Mouse (Mus musculus): Measurements from ENCODE around the gene Naa30. TPM values are rescaled to one million over a fixed set of nuclear protein-coding genes. Genes with fewer than 3 reads are reported as not detected.
A peak's percentile ranks its signal among the peaks of the same experiment; 100 is the strongest.

Gene Naa30
- total RNA-seq (2012; rRNA removed), result 15.9 and 16.4 TPM in 2 replicates
- 10 to 100 TPM; 18.7 to 32.6 TPM for polyA plus RNA-seq (2012; ENCODE audit: insufficient read depth in 1 of 2, insufficient read length in 2 of 2, low read depth in 1 of 2, low replicate concordance in 2 of 2, missing spikeins in 1 of 2)

- Histone ChIP-seq H3K4me3 (ENCODE audit: control insufficient read depth in 1 of 2, insufficient read depth in 1 of 2, low read depth in 2 of 2, low read length in 2 of 2) (peak within 1 kb of the TSS; percentile 97), H3K79me2 (ENCODE audit: control insufficient read depth, insufficient read depth, low read length, poor library complexity) (peaks cover 28% of the 10 kb centered on the region), H3K27ac (ENCODE audit: control insufficient read depth, low read depth, low read length) (peak within 1 kb of the TSS; percentile 48), H3K9ac (ENCODE audit: control insufficient read depth, low read depth, low read length, poor library complexity, severe bottlenecking) (peak within 1 kb of the TSS; percentile 88), H3K4me1 (ENCODE audit: control insufficient read depth in 1 of 2, insufficient read depth in 2 of 2, low read length in 2 of 2) (peaks cover 12 to 15% of the 10 kb centered on the region in 2 experiments), H3K36me3 (ENCODE audit: control insufficient read depth in 1 of 2, insufficient read depth in 2 of 2, low read length in 2 of 2) (peaks cover 9 to 25% of the 10 kb centered on the region in 2 experiments), H3K9me3 (replicated peaks; ENCODE audit: insufficient read depth, low read length) (no peaks in the 10 kb centered on the region), H3K27me3 (ENCODE audit: control insufficient read depth in 1 of 2, insufficient read depth in 2 of 2, low read length in 2 of 2) (no peaks in the 10 kb centered on the region)
- TF ChIP-seq ZMIZ1 (IDR thresholded peaks at IDR 0.05; ENCODE audit: low read depth, low read length), result peak; percentile 70
- TF ChIP-seq USF1 (IDR thresholded peaks at IDR 0.05; ENCODE audit: low read depth, low read length), result peak; percentile 65
- TF ChIP-seq JUND (IDR thresholded peaks at IDR 0.05; ENCODE audit: low read depth, low read length), result no peak
- TF ChIP-seq HCFC1 (IDR thresholded peaks at IDR 0.05; ENCODE audit: low read depth, low read length), result peak; percentile 86
- 0 out of 2 replicates have a peak, but pooled peaks have one; percentile 41 for TF ChIP-seq TBP (IDR thresholded peaks at IDR 0.05; ENCODE audit: low read depth, low read length)
- TF ChIP-seq POLR2AphosphoS5 (IDR thresholded peaks at IDR 0.05; ENCODE audit: borderline replicate concordance, low read depth, low read length), result no peak
- TF ChIP-seq GATA1 (IDR thresholded peaks at IDR 0.05; ENCODE audit: low read depth, low read length), result no peak
- peak; percentile 62; the same call in 1 of the 2 replicates for TF ChIP-seq KAT2A (conservative IDR thresholded peaks at IDR 0.05; ENCODE audit: low read depth, low read length)
- TF ChIP-seq MXI1 (IDR thresholded peaks at IDR 0.05; ENCODE audit: low read depth, low read length), result peak; percentile 74
- TF ChIP-seq BHLHE40 (IDR thresholded peaks at IDR 0.05; ENCODE audit: borderline replicate concordance, low read depth, low read length), result peak; percentile 85
- no peak for TF ChIP-seq MYC (IDR thresholded peaks at IDR 0.05; ENCODE audit: low read depth, low read length)
- peak; percentile 66; the same call in 1 of the 2 replicates for TF ChIP-seq MAZ (IDR thresholded peaks at IDR 0.05; ENCODE audit: low read depth, low read length)
- no peak for TF ChIP-seq MEF2A (IDR thresholded peaks at IDR 0.05; ENCODE audit: extremely low read depth, insufficient replicate concordance, low read depth, low read length, poor library complexity, severe bottlenecking)
- peak; percentile 63 for TF ChIP-seq TCF12 (IDR thresholded peaks at IDR 0.05; ENCODE audit: low read depth, low read length)
- TF ChIP-seq CHD1 (IDR thresholded peaks at IDR 0.05; ENCODE audit: low read depth, low read length), result no peak
- no peak for TF ChIP-seq MYB (IDR thresholded peaks at IDR 0.05; ENCODE audit: low read depth, low read length)
- TF ChIP-seq ELF1 (IDR thresholded peaks at IDR 0.05; ENCODE audit: low read depth, low read length), result peak; percentile 91
- TF ChIP-seq NRF1 (IDR thresholded peaks at IDR 0.05; ENCODE audit: insufficient read depth, low read depth, low read length, poor library complexity, severe bottlenecking), result no peak
- TF ChIP-seq RAD21 (IDR thresholded peaks at IDR 0.05; ENCODE audit: low read depth, low read length), result no peak
- no peak for TF ChIP-seq SMC3 (IDR thresholded peaks at IDR 0.05; ENCODE audit: low read depth, low read length)
- TF ChIP-seq NELFE (IDR thresholded peaks at IDR 0.05; ENCODE audit: low read depth, low read length), result peak; percentile 77
- TF ChIP-seq GABPA (IDR thresholded peaks at IDR 0.05; ENCODE audit: low read depth, low read length), result no peak
- TF ChIP-seq POLR2A (IDR thresholded peaks at IDR 0.05; ENCODE audit: control insufficient read depth in 1 of 2, insufficient read depth in 1 of 2, low read depth in 1 of 2, low read length in 2 of 2, poor library complexity in 1 of 2), result peak; percentile 69 to 88; a peak in 3 of 4 replicates
- no peak for TF ChIP-seq ZC3H11A (IDR thresholded peaks at IDR 0.05; ENCODE audit: low read depth, low read length)
- TF ChIP-seq CTCF (IDR thresholded peaks at IDR 0.05 in 2 of 3, conservative IDR thresholded peaks at IDR 0.05 in 1 of 3; ENCODE audit: control insufficient read depth in 1 of 3, insufficient read depth in 1 of 3, low read depth in 2 of 3, low read length in 3 of 3, poor library complexity in 1 of 3, severe bottlenecking in 1 of 3), result no peak
- peak; percentile 39; the same call in 1 of the 2 replicates for TF ChIP-seq ETS1 (IDR thresholded peaks at IDR 0.05; ENCODE audit: low read depth, low read length)
- TF ChIP-seq MAX (IDR thresholded peaks at IDR 0.05; ENCODE audit: low read length), result peak; percentile 60
- peak; percentile 66 for TF ChIP-seq SIN3A (IDR thresholded peaks at IDR 0.05; ENCODE audit: low read length)
- peak; percentile 37; the same call in 1 of the 2 replicates for TF ChIP-seq POLR2AphosphoS2 (IDR thresholded peaks at IDR 0.05; ENCODE audit: low read length)
- DNase-seq (ENCODE audit: low read depth, low spot score), result peak; percentile 97
Observed at GRCm38 (mm10) chr14:49171867-49172581, at the start of gene Naa30. Gene Naa30 (plus strand): TSS chr14:49172226.

Data from MEL (cell line).